Mouse (Mus musculus): ENCODE results near the gene Grik5.

Gene Grik5

GRCm38 (mm10) chr7:24978781-24979180, 93.4 kb downstream of the Grik5 start:
- DNase-seq: no peak

DNA sequence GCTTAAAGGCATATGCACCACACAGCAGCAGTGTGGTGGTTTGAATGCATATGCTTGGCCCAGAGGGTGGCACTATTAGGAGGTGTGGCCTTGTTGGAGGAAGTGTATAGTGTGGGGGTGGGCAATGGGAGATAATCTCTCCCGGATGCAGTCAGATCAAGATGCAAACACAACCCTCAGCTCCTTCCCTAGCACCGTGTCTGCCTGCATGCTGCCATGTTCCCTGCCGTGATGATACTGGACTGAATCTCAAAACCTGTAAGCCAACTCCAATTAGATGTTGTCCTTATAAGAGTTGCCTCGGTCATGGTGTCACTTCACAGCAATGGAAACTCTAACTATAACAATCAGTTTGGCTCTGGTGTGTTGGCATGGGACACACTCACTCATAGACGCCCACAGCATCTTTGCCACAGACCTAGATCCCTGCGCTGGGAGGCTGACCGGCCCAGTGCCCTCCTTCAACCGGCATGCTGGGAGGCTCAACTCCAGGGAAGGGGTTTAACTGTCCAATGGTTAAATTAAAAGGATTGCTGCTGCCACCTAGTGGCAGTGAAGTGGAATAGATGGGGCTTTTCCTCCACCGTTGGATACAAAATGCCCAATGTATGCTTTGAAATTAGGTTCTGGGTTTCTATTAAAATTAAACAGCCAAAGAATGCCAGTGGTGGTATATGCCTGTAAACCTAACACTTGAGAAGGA, 97.1 kb downstream of the Grik5 start:
- peak in 1 of 2 experiments; percentile 18 for DNase-seq

DNA sequence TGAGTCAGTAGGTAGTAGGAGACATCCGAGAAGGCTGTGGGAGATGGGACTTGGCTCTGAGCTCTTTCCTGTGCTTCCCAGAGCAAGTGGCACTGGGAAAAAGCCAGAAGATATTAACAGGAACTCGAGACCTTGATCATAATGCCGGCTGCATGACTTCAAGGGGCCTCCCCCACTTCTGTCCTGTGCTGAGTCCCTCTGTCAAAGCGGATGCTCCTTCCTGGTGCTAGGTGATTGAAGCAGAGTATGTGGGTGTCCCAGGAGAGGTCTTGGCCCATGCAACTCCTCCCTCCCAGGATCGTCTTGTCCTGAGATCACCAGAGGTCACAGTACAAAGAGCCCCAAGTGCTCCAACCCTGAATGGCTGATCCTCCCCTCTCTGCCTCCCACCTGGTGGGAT, 98.2 kb downstream of the Grik5 start:
- DNase-seq: peak in 1 of 2 experiments; percentile 9

GRCm38 (mm10) chr7:24973208-24973607, 98.9 kb downstream of the Grik5 start:
- DNase-seq: peak in 1 of 2 experiments; percentile 7

DNA sequence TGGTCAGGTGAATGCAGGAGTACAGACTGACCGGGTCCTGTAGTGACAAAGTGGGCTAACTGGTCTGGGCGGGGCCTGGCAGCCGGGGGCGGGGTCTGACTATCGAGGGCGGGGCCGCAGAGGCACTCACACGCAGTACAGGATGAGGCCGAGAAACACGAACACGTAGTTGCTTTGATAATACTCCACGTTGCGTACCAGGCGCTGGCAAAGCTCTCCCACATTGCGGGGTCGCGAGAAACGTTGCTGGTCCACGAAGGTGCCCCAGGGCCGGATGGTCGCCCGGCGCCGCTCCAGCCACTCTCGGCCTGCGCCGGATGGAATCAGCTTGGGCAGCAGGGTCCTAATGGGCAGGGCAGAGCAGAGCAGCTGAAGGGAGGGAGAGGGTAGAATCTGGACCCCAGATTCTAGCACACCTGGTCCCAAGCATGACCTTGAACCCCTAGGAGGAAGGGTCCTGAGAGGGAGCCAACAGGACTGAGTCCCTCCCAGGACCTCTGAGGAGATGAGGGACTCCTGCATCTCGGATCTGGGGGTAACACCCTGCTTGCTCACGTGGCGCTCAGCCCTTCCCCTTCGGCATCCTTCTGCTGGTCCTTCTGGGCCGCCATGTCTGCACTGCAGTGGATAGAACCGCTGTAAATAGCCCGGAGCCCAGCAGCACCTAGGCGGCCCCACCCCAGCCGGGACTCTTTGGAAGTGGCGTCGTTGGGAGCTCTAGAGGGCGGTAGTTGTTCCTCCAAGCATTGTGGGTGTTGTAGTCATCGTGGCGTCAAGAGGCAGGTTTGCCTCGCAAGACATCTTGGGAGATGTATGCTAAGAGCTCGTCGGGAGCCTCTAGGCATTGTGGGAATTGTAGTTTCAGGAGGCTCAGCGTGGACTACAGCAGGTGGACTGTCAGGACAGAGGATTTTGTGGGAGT, 99.9 kb downstream of the Grik5 start, which contains the start of gene Rabac1:
TSS of gene Rabac1 (minus strand) at position 783 of the 922 bp plus-strand sequence.
- peak; percentile 94 to 98 for DNase-seq

DNA sequence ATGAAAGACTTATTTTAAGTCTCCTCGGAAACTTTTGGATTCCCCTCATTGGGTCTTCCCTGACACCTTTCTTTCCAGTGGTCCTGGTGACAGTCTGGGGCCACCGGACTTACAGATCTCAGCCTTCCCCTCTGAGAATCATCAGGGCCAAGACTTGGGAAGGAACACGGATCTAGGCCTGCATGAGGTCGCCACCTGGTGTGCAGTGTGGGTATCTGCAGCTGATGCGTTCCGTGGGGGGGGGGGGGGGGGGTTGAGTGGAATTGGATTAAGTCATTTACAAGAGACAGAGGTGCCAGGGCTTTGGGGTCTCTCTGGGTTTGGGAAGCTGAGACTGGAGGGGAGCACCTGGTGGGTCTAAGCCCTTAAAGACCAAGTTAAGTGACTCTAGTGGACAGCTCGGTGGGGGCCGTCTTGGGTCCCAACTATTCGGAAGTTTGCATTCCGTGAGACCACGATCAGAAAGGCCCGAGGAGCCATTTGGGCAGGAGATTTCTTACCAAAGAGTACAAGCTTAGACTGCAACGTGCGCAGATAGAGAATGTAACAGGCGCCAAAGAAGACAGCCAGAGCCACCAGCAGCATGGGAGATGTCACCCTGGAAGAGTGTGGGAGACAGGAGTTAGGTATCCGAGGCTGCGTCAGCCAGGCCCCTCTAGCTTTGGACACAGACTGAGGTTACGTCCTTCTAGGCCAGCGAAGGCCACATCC, 100.7 kb downstream of the Grik5 start:
- peak in 1 of 2 experiments; percentile 19 for DNase-seq

GRCm38 (mm10) chr7:24970341-24970740, 101.8 kb downstream of the Grik5 start:
- no peak for DNase-seq

GRCm38 (mm10) chr7:24969805-24970204, 102.3 kb downstream of the Grik5 start:
- DNase-seq: no peak

DNA sequence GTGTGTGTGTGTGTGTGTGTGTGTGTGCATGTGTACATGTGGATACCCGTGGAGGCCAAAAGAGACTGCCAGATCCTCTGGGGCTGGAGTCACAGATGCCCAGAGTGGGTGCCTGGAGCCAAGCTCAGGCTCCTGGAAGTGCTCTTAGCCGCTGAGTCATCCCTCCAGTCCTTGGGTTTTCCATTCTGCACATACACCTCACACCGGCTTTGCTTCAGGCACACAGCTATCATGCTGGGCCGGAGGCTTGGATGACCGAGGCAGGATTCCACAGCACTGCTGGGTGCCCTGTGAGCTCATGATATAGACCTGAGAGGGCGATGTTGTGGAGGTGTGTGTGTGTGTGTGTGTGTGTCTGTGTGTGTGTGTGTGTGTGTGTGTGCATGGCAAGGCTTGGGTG, 103.7 kb downstream of the Grik5 start:
- DNase-seq: no peak

DNA sequence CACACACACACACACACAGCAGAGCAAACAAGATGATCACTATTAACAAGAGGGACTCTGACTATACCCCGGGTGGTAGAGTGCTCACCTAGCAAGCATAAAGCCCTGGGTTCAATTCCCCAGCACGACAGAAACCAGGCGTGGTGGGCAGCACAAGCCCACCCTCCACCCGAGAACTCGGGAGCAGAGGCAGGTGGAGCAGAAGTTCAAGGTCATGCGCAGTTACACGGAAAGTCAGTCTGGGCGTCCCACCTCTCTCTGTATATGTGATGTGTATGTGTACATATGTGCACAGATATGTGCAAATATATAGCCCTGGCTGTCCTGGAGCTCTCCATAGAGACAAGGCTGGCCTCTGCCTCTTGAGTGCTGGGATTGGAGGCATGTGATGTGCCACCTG, 104.2 kb downstream of the Grik5 start:
- DNase-seq: no peak

- DNase-seq: peak; percentile 59 to 91
Measured at GRCm38 (mm10) chr7:24964897-24965535, 107.1 kb downstream of the Grik5 start.

- DNase-seq: no peak
Measured at GRCm38 (mm10) chr7:24964288-24964687, 107.9 kb downstream of the Grik5 start.

Measured in kidney, adult 8-10 months (tissue).